Mouse (Mus musculus) bone marrow macrophage, adult 2 months (primary cell): ENCODE measurements around the gene Aco2. TPM values are rescaled to one million over a fixed set of nuclear protein-coding genes. Genes with fewer than 3 reads are reported as not detected.
A peak's percentile ranks its signal among the peaks of the same experiment; 100 is the strongest.

Source experiments
- H3K27ac ChIP-seq: 2 replicates; pipeline ENCODE4 v1.5.1; 2012; ENCODE audit warnings: low read depth, low read length; ENCODE audit not compliant: insufficient read depth
- H3K4me1 ChIP-seq: 2 replicates; pipeline ENCODE4 v1.6.1; 2012; ENCODE audit warnings: low read length; ENCODE audit not compliant: control insufficient read depth, insufficient read depth
- H3K4me3 ChIP-seq: 2 replicates; pipeline ENCODE4 v1.5.1; 2012; ENCODE audit warnings: mild to moderate bottlenecking, low read length, moderate library complexity; ENCODE audit not compliant: insufficient read depth
- CTCF ChIP-seq: IDR thresholded peaks from 2 replicates; pipeline ENCODE4 v1.5.1; 2012; ENCODE audit warnings: low read depth, mild to moderate bottlenecking, low read length, moderate library complexity
- POLR2A ChIP-seq: IDR thresholded peaks from 2 replicates; pipeline ENCODE4 v1.6.1; 2012; ENCODE audit warnings: mild to moderate bottlenecking, low read depth, low read length, borderline replicate concordance
- polyA plus RNA-seq: library from polyadenylated mRNA; stranded (reverse); fragments of >200 nt; gene quantifications from 2 replicates; pipeline ENCODE4 v1.2.4, GENCODE M21; 2012; ENCODE audit not compliant: missing spikeins, insufficient read depth, insufficient read length

Gene Aco2
- polyA plus RNA-seq, 1 experiment, result 97.0 TPM

DNA sequence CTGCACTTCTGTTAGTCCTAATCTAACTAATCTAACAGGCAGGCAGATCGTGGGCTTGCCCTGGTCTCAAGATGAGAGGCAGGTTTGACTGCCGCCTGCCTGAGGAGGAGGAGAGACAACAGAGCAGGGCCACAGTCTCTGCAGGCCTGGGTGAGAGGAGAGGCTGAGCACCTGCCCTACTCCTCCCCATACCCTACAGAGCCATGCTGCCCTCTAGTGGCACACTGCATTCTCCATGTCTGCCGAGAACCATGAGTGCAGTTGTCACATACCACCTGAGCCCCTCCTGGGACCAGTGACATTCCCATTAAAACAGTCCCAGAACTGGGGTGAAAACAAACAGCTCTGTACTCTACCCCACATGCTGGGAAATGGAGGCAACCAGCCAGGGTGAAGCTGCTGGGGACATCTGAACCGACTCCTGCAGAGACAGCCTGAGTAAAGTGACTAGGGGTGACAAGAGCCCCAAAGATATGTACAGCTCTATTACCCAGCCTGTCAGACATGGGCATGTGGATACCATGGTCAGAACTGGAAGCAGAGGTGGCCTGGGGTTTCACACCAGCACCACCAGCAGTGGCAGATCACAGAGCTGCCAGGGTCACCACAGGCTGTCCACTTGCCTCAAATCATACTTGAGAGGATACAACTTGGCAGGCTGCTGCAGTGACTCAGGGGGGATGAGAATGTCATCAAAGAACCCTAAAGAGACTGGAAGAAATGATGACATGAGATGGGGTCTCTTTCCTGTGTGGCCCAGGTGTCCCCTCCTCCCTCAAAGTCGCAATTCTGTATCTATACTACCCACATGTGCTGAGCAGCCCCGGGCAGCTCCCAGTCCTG lies 45.7 kb downstream of the Aco2 start:
- TF ChIP-seq POLR2A (no peak), CTCF (peak; percentile 76)
- no peak overlapping the region for H3K4me3 ChIP-seq
- H3K27ac ChIP-seq, result no peak overlapping the region
- no peaks in the 10 kb centered on the region for H3K4me1 ChIP-seq

DNA sequence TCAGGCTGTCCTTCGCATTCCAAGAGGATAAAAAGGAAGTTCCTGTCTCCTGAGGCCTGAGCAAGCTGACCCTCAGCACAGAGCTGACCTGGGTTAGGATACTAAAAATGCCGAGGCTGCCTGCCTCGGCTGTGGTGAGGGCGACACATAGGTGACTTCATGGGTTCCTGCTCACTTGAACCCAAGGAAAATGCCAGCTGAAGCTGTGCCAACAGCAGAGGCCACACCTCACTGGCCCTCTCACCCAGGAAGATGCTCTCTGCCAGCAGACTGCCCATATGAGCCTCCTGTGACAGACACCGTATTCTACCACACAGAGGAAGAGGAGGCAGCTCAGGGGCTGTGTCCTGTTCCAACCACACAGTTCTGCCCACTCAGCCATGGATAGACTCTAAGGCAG lies 47.0 kb downstream of the Aco2 start:
- H3K4me3 ChIP-seq, result no peak overlapping the region
- H3K4me1 ChIP-seq, result peaks cover 5% of the 10 kb centered on the region
- TF ChIP-seq POLR2A (no peak), CTCF (no peak)
- no peak overlapping the region for H3K27ac ChIP-seq

DNA sequence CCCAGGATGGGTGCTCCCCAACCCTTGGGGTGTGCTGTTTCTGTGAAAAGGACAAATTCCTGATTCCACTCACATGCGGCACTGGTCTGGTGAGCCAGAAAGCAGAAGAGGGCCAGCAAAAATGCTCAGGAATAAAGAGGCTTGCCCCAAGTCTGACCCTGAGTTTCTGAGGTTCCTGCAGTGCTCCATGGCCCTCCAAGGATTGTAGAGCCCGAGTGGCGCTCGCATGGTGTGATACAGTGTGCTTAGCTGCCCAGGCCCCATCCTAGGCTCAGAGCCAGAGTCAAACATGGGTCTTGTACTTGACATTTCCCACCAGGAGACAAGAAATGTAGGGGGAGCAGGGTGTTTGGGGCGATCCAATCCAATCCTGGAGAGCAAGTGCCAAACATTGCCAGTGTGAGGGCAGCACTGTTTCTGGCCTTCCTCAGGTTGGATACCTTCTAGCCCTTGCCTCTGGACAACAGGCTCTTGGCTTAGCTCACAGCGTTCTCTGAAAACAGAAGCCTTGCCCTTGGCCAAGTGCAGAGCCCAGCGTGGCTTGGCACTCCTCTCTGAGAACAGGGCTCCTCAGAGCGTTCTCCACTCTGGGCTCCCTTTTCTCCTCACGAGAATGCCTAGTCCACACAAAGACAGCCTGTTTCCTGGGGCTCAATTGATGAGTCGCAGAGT lies 48.6 kb downstream of the Aco2 start:
- peaks cover 12% of the 10 kb centered on the region for H3K4me1 ChIP-seq
- H3K27ac ChIP-seq, result no peak overlapping the region
- TF ChIP-seq POLR2A (no peak), CTCF (no peak)
- H3K4me3 ChIP-seq, result no peak overlapping the region

DNA sequence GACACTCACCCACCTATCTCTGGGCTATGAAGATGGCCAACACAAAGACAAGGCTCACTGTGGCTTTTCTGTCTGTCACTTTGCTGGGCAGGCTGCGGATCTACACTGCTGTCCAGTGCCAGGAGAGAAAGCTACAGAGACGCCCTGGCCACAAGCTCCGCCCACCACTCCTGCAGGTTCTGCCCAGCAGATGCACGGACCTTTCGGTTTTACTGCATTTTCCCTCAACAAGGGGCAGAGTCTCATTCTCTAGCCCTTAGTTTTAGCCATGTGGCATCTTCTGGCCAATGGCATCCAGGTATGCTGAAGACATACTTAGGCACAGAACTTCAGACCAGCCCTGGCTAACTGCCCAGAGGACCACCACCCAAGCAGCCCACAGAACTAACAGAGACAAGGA lies 49.1 kb downstream of the Aco2 start:
- H3K27ac ChIP-seq, result no peak overlapping the region
- TF ChIP-seq CTCF, result no peak
- no peak for TF ChIP-seq POLR2A
- no peak overlapping the region for H3K4me3 ChIP-seq
- peaks cover 12% of the 10 kb centered on the region for H3K4me1 ChIP-seq

DNA sequence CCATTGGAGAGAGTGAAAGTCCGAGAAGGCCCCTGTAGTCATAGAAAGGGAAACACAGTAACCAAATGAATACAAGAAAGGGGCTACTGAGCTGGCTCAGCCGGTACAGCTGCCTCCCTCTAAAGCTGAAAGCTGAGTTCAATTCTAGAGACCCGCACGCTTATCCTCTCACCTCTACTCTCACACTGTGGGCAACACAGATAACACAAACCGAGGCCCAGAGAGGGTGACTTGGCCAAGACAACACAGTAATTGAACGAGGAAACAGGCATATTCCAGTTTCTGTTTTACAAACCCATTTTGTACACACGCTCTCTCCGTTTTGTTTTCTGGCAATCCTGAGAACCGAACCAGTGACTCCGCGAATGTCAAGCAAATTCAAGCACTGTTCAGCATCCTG lies 52.8 kb downstream of the Aco2 start:
- Histone ChIP-seq H3K4me1 (peaks cover 18% of the 10 kb centered on the region), H3K4me3 (peak overlapping the region; percentile 85), H3K27ac (no peak overlapping the region)
- no peak for TF ChIP-seq CTCF

DNA sequence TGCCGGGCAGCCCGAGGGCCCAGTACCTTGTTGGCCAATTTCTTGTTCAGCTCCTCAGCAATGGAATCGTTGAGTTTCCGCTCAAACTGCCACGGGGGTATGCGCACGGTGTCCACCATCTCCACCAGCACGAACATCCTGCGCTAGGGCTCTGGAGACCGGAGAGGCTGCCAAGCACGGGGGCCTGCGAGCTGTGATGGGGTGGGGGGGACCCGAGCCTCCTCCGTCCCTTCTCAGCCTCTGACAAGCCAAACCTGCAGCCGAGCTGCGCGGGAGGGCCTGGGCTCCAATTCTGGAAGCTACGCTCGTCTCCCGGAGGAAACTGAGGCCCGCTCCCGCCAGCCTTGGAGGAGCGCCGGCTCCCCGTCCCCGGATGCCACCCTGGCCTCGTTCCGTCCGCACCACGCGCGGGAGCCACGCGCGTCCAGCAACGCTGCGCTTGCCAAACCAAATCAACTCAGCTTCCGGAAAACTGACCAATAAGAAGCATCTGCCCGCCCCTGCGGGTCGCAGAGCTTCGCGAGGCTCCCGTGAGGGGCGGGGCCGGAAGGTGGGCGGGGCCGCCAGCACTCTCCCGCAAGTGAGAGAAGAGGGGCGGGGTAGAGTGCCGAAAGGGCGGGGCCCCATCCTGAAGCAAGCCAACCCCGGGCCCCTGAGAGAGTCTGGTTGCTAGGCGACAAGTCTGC lies 53.8 kb downstream of the Aco2 start, which contains the start of gene Polr3h:
Gene Polr3h, minus strand, starts transcription at position 481 of the 686 bp plus-strand sequence.
- no peak within 1 kb of the TSS for H3K27ac ChIP-seq
- peak within 1 kb of the TSS; percentile 85 for H3K4me3 ChIP-seq
- H3K4me1 ChIP-seq, result peaks cover 18% of the 10 kb centered on the region
- TF ChIP-seq CTCF (no peak), POLR2A (no peak)

DNA sequence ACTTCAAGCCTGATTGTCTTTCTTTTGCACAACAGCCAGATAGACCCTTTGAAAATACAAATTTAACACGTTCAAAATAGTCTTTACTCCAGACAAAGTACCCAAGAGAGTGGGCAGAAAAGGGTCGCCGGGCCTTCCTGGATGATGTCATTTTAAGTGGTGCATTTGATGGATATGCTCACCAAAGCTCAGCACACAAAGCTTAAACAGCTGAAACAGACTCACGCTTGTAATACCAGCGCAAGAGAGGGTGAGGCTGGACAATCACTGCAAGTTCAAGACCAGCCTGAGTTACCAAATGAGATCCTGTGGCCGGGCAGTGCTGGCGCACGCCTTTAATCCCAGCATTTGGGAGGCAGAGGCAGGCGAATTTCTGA lies 54.3 kb downstream of the Aco2 start:
- no peak for TF ChIP-seq CTCF
- TF ChIP-seq POLR2A, result no peak
- H3K27ac ChIP-seq, result no peak overlapping the region
- H3K4me1 ChIP-seq, result peaks cover 18% of the 10 kb centered on the region

DNA sequence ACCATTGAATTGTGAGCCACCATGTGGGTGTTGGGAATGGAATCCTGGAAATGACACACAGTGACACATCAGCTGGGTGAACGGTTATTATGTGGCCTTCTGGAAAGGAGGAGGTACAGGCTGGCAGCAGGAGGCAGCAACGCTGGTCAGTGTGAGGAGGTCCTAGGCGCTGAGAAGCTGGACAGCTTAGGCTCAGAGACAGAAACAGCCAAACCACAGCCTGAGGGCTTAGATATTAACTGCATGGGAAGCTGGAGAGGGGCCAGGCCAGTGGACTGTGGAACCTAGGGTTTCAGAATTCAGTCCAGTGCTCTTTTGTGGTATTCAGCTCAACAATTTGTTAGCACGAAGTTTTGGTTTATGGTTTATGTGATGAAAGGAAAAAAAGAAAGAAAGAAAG lies 55.6 kb downstream of the Aco2 start:
- Histone ChIP-seq H3K4me3 (no peak overlapping the region), H3K27ac (no peak overlapping the region), H3K4me1 (peaks cover 18% of the 10 kb centered on the region)
- TF ChIP-seq CTCF, result no peak
- TF ChIP-seq POLR2A, result no peak

More for the DNA sequence above, 54.3 kb downstream of the Aco2 start:
- no peak overlapping the region for H3K4me3 ChIP-seq

DNA sequence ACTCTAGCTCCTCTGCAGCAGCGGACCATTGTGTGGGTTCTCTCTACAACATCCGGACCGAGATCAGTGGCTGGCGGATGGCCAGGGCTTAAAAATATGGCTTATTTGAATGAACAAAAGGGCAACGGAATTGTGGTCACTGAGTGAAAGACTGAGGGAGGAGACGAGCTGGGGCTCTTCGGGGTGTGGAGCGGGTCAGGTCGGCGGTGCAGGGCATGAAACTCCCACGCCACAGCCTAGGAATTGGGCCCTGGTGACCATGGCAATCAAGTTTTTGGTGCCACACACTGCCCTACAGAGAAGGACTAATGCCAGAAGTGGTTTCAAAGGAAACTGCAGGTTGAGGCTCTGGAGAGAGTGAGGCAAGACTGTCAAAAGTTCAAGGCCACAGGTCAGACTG lies 56.2 kb downstream of the Aco2 start:
- H3K27ac ChIP-seq, result no peak overlapping the region

More for the DNA sequence above, 56.2 kb downstream of the Aco2 start:
- no peak for TF ChIP-seq POLR2A
- no peak for TF ChIP-seq CTCF
- H3K4me3 ChIP-seq, result no peak overlapping the region
- peaks cover 20% of the 10 kb centered on the region for H3K4me1 ChIP-seq
